Mouse (Mus musculus) hindbrain, postnatal 0 days (tissue): ENCODE results near the gene Tnfaip6. TPM values are rescaled to one million over a fixed set of nuclear protein-coding genes. Genes with fewer than 3 reads are reported as not detected.

Experiments
- ATAC-seq: fragments of 200-750 bp; cut with Nextera tagmentation; 2 replicates; pipeline ENCODE4 v1.8.0; 2017; ENCODE audit warnings: mild to moderate bottlenecking, moderate TSS enrichment, moderate library complexity
- DNase-seq: peaks from one replicate; pipeline ENCODE4 v3.0.0-alpha.2; 2015; ENCODE audit warnings: low spot score
- H3K27ac ChIP-seq: fragments of 300-500 bp; sonication (generic); 2 replicates; pipeline ENCODE4 v1.5.1; 2014; ENCODE audit warnings: mild to moderate bottlenecking
- H3K27me3 ChIP-seq: fragments of 300-500 bp; sonication (generic); 2 replicates; pipeline ENCODE4 v1.6.1; 2014; ENCODE audit warnings: low read length, mixed read lengths; ENCODE audit not compliant: insufficient read depth
- H3K36me3 ChIP-seq: fragments of 300-500 bp; sonication (generic); 2 replicates; pipeline ENCODE4 v1.6.1; 2014; ENCODE audit warnings: low read length, mixed read lengths; ENCODE audit not compliant: insufficient read depth
- H3K4me1 ChIP-seq: fragments of 300-500 bp; sonication (generic); 2 replicates; pipeline ENCODE4 v1.6.1; 2014; ENCODE audit warnings: antibody characterized with exemption, low read length, mixed read lengths; ENCODE audit not compliant: insufficient read depth
- H3K4me2 ChIP-seq: fragments of 300-500 bp; sonication (generic); 2 replicates; pipeline ENCODE4 v1.6.1; 2014; ENCODE audit warnings: low read depth, mild to moderate bottlenecking, low read length, moderate library complexity, mixed read lengths
- H3K4me3 ChIP-seq: fragments of 300-500 bp; sonication (generic); 2 replicates; pipeline ENCODE4 v1.5.1; 2014; ENCODE audit warnings: low read length
- H3K9ac ChIP-seq: fragments of 300-500 bp; sonication (generic); replicated peaks from 2 replicates; pipeline ENCODE4 v1.6.1; 2014; ENCODE audit warnings: mild to moderate bottlenecking, low read length, moderate library complexity, mixed read lengths
- H3K9me3 ChIP-seq: fragments of 300-500 bp; sonication (generic); 2 replicates; pipeline ENCODE4 v1.6.1; 2016; ENCODE audit warnings: low read length, mixed read lengths
- CTCF ChIP-seq: IDR thresholded peaks from 2 replicates; pipeline ENCODE4 v1.5.1; 2016; ENCODE audit warnings: antibody characterized with exemption, control low read depth, low read depth
- WGBS: fragments of 180-500 bp; shearing (Covaris S2); extraction: QIAGEN DNeasy Blood & Tissue Kit; methylation state at CpG from one replicate; pipeline ENCODE4 v1.1.7; 2014; 5-methylcytosine and 5-hydroxymethylcytosine counted together
- polyA plus RNA-seq: library from polyadenylated mRNA; unstranded; fragments of >200 nt; fragmentation: Nextera tagmentation; extraction: Ambion mirVana; gene quantifications from 2 replicates; pipeline ENCODE4 v1.2.1, GENCODE M21; 2015
- total RNA-seq: library from RNA; depleted of rRNA; stranded (reverse); fragments of >200 nt; gene quantifications from 2 replicates; pipeline ENCODE4 v1.2.3, GENCODE M21; 2014

The Tnfaip6 gene
- total and polyA plus RNA-seq, 2 experiments from 2014 or later, result 3.2 to 5.8 TPM

DNA sequence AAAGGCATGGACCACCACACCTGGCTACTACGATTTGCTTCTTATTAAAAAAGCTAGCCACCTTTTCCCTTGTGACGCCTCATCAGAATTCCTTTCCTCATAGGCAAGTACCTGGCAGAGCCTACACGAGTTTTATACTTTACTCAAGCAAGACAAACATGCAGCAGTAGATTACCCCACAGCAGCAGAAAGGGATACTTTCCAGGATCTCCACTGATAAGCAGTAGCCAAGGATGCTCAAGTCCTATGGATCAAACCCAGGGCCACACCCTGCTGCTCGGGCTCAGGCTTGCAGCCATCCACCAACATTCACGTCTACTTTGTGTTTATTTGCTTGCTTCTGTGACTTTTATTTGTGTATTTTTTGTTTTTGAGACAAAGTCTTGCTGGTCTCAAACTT is 8.2 kb downstream of the Tnfaip6 start:
- Histone ChIP-seq H3K9me3 (no peaks in the 10 kb centered on the region), H3K9ac (no peak overlapping the region), H3K4me3 (no peak overlapping the region), H3K27ac (no peak overlapping the region), H3K4me2 (no peak overlapping the region), H3K27me3 (no peaks in the 10 kb centered on the region), H3K4me1 (no peaks in the 10 kb centered on the region), H3K36me3 (no peaks in the 10 kb centered on the region)
- ATAC-seq (no peak), DNase-seq (no peak)
- no peak for TF ChIP-seq CTCF
- WGBS, result 90% methylated on average over 5 of the region's 5 CpGs

GRCm38 (mm10) chr2:52050823-52051222 is 13.0 kb downstream of the Tnfaip6 start:
- Histone ChIP-seq H3K27ac (no peak overlapping the region), H3K27me3 (no peaks in the 10 kb centered on the region), H3K9ac (no peak overlapping the region), H3K4me1 (no peaks in the 10 kb centered on the region), H3K9me3 (no peaks in the 10 kb centered on the region), H3K36me3 (no peaks in the 10 kb centered on the region), H3K4me3 (no peak overlapping the region), H3K4me2 (no peak overlapping the region)
- DNase-seq (no peak), ATAC-seq (no peak)
- WGBS, result 95% methylated on average over 11 of the region's 11 CpGs
- no peak for TF ChIP-seq CTCF

DNA sequence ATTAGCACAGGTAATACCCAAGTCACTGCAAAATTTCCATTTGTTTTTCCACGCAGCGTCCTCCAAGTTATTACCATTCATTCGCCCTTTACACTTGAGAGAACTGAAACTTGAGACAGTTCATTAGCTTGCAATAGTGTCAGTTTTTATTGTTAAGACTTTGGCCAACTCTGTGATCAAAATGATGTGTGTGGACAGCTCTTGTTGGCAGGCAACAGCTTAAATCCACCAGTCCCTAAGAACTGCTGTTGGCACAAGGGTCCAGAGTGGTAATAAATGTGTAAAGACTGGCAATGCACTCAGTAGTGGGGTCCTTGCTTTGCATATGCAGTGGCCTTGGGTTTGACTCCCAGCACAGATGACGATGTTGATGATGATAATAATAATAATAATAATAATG is 14.5 kb downstream of the Tnfaip6 start:
- whole genome bisulfite sequencing, result 66% methylated on average over 4 of the region's 4 CpGs
- ATAC-seq, result no peak
- H3K4me1 ChIP-seq, result no peaks in the 10 kb centered on the region

DNA sequence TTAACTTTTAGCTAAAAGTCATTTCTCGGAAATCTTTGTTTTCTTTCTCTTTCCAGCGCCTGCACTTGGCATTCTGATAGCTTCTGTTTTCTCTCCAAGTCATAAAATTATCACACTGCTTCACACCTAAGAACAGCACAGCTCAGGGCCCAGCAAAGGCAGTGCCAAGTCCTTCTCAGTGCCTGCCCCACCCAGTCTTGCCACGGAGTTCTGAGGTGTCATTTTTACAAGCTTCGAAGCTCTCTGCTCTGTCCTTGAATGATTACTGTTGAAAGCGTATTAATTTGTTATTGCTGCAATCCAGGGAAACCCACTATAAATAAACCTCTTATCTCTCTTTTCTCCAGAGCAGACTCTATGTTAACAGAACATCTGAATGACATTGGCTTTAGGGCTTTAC is 15.7 kb downstream of the Tnfaip6 start:
- no peak for ATAC-seq
- Histone ChIP-seq H3K36me3 (no peaks in the 10 kb centered on the region), H3K4me2 (no peak overlapping the region), H3K27ac (no peak overlapping the region), H3K27me3 (no peaks in the 10 kb centered on the region), H3K9me3 (no peaks in the 10 kb centered on the region), H3K4me1 (no peaks in the 10 kb centered on the region), H3K9ac (no peak overlapping the region), H3K4me3 (no peak overlapping the region)
- no peak for DNase-seq
- TF ChIP-seq CTCF, result no peak
- WGBS, result 60% methylated on average over 5 of the region's 5 CpGs

More for the DNA sequence above, 14.5 kb downstream of the Tnfaip6 start:
- Histone ChIP-seq H3K4me2 (no peak overlapping the region), H3K9ac (no peak overlapping the region), H3K4me3 (no peak overlapping the region), H3K27me3 (no peaks in the 10 kb centered on the region), H3K27ac (no peak overlapping the region), H3K9me3 (no peaks in the 10 kb centered on the region), H3K36me3 (no peaks in the 10 kb centered on the region)
- TF ChIP-seq CTCF, result no peak
- DNase-seq, result no peak

GRCm38 (mm10) chr2:52055616-52056015 is 17.8 kb downstream of the Tnfaip6 start:
- Histone ChIP-seq H3K9me3 (no peaks in the 10 kb centered on the region), H3K4me3 (no peak overlapping the region), H3K27me3 (no peaks in the 10 kb centered on the region), H3K27ac (no peak overlapping the region), H3K9ac (no peak overlapping the region), H3K4me1 (no peaks in the 10 kb centered on the region), H3K4me2 (no peak overlapping the region), H3K36me3 (no peaks in the 10 kb centered on the region)
- ATAC-seq (no peak), DNase-seq (no peak)
- TF ChIP-seq CTCF, result no peak
- whole genome bisulfite sequencing, result 28% methylated on average over 4 of the region's 4 CpGs

GRCm38 (mm10) chr2:52057099-52057498 is 19.3 kb downstream of the Tnfaip6 start:
- no peak for ATAC-seq
- Histone ChIP-seq H3K4me1 (no peaks in the 10 kb centered on the region), H3K4me2 (no peak overlapping the region), H3K27me3 (no peaks in the 10 kb centered on the region), H3K27ac (no peak overlapping the region), H3K36me3 (no peaks in the 10 kb centered on the region), H3K9ac (no peak overlapping the region), H3K4me3 (no peak overlapping the region), H3K9me3 (no peaks in the 10 kb centered on the region)
- no peak for DNase-seq
- TF ChIP-seq CTCF, result no peak
- WGBS, result 86% methylated on average over 1 of the region's 1 CpGs

GRCm38 (mm10) chr2:52057681-52058080 is 19.9 kb downstream of the Tnfaip6 start:
- ATAC-seq (no peak), DNase-seq (no peak)
- no peaks in the 10 kb centered on the region for H3K27me3 ChIP-seq
- H3K4me1 ChIP-seq, result no peaks in the 10 kb centered on the region
- no peaks in the 10 kb centered on the region for H3K36me3 ChIP-seq
- H3K4me2 ChIP-seq, result no peak overlapping the region
- no peak overlapping the region for H3K27ac ChIP-seq
- H3K4me3 ChIP-seq, result no peak overlapping the region
- no peak overlapping the region for H3K9ac ChIP-seq
- TF ChIP-seq CTCF, result no peak
- no peaks in the 10 kb centered on the region for H3K9me3 ChIP-seq
